Mouse (Mus musculus) cerebellum, adult 11 months (tissue): ENCODE measurements around the gene Ap1m2.
"Not testable (repeated sequence)": the region's sequence is repeated elsewhere in the genome, so short reads cannot be mapped to it uniquely, and the experiment has no call there.

ENCODE experiments used
- DNase-seq: peaks from one replicate; pipeline ENCODE4 v3.0.0; 2022

Gene Ap1m2

DNA sequence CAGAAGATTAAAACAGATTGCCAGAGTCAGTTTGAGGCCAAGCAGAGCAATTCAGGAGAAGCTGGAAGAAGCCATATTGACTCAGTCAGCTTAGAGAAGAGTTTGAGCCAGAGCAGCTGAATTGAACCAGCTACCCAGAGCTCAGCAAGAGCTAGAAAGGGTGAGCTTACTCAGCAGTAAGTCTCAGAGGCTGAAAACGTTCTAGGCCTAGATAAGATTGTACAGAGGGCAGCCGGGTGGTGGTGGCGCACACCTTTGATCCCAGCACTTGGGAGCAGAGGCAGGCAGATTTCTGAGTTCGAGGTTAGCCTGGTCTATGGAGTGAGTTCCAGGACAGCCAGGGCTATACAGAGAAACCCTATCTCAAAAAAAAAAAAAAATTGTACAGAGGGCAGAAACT, 55.8 kb downstream of the Ap1m2 start:
- not testable (repeated sequence) for DNase-seq

DNA sequence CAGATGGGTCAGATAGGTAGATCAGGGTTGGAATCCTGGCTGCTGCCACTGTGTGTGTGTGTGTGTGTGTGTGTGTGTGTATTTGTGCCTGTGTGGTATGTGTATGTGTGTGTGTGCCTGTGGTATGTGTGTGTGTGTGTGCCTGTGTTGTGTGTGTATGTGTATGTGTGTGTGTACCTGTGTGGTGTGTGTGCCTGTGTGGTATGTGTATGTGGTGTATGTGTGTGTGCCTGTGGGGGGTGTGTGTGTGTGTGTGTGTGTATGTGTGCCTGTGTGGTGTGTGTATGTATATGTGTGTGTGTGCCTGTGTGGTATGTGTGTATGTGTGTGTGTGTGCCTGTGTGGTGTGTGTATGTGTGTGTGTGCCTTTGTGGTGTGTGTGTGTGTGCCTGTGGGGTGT, 57.4 kb downstream of the Ap1m2 start:
- DNase-seq: no peak

DNA sequence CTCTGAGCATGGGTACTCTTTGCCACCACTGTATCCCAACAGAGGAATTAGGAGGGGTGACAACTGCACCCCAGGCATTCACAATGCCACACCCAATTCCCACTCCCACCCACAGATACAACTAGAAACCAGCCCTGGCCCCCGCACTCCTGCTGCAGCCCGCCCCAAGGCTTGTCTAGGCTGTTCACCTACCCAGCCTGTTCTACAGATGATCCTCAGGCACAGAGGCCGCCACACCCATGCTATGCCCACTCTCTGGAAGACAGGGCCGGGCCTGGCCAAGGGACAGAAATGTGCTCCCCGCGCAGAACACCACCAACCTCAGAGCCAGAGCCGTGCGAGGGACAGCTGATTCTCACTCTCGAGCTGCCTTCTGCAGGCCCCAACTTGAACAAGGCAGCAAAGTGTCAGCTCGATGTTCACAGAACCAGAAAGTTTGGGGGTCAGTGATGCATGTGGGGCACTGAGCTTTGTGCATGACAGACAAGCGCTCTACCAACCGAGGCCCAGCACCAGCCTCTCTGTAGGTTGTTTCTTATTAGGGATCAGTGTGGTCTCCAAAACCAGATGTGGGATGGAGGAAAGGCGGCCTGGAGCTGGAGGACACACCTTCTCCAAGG, 60.9 kb downstream of the Ap1m2 start:
- no peak for DNase-seq

DNA sequence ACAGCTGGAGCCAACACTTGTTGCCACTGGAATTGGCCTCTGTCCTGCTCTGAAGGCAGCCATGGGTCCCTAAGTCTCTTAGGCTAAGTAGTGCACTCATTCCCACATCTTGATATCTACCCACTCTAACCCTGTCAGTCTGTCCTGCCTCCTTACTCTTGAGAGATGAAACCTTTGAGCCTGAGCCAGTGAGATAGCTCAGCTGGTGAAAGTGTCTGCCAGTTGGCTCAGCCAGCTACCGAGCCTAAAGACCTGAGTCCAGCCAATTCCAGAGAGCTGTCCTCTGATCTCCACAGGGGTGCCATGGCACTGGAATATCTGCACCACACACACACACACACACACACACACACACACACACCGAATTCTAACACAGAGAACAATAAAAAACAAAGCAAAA, 61.6 kb downstream of the Ap1m2 start:
- no peak for DNase-seq

DNA sequence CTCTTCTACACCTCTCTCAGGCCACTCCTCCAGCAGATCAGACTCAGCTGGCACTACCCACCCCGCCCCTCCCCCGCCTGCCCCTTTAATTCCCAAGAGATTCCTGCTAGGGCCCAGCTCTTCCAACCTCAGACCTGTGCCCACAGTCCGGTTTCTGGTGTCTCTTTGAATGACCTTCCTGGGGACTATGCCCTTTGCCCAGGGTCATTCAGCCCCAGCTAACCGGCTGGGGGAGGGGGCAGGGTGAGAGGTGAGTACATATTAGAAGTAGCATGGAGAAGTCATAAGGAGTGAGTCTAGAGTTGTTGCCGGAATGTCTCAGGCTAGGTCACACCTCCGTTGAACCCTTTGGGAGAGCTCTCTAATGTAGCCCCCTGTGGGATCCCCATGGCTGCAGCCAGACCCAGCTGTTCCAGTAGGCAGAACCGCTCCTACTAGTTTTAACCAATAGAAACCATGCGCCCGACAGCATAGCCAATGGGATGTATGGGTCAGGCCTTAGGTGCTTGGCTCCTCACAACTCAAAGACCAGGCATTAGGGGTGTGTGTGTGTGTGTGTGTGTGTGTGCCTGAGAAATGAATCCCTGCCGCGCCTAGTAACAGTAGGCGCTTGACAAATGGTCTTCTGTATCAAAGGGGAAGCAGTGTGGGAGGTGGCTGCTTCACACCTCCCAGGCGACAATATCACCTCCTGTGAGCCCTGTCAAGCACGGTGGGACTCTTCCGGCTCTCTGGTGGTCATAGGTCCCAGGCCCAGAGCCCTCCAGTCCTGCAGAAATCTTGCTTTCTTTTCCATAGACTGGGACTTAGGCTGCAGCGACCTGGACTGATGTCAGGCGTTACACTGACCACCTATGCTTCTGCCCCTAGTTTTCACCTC, 62.3 kb downstream of the Ap1m2 start:
- DNase-seq: no peak

DNA sequence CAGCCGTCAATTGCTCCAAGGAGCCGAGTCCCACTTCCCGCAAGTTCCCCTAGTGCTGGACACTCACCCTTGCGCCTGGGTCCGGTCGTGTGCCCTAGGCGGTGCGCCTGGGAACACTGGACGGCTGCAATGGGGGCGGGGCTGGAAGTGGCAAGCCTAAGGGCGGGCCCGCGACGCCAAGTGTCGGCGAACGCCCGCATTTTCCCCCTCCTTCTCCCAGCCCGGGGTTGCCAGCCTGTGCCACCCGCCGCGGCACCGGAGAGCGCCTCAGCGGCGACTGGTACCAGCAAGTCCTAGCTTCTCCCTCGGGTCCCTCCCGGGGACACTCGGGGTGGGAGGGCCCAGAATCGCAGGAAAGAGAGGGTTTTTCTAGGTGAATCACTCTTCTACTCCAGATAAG, 63.8 kb downstream of the Ap1m2 start, which contains the start of gene S1pr5:
Gene S1pr5, minus strand, starts transcription at position 118 of the 400 bp plus-strand sequence.
- DNase-seq: no peak

DNA sequence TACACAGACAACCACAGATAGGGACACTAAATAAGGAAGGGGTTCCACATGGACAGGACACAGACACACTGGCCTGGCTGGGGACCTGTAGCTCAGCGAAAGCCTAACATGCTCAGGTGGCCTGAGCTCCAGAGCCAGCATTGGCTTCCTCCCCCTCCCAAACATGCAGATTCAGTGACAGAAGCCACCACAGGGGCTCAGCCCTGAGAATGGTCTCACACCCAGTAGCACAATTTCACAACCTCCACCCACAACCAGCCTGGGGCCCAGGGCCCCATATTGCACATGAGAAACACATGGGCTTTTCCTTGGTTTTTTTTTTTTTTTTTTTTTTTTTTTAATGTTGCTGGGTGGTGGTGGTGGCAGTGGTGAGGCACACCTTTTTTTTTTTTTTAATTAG, 65.8 kb downstream of the Ap1m2 start:
- DNase-seq: no peak

DNA sequence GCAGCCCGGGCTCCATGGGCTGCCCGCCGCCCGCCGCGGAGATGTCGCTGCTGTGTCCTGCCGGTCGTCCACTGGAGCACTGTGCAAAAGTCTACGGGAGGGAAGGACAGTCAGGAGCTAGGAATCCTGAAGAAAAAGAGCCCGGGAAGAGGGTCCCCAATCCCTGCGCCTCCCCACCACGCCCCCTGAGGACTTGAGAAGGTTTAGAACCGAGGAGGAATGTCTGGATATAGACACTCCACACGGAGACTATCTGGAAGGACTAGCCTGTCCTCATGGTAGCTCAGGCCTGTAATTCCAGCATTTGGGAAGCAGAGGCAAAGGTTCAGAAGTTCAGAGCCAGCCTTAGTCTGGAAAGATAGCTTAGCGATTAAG, 67.0 kb downstream of the Ap1m2 start:
- DNase-seq: no peak

DNA sequence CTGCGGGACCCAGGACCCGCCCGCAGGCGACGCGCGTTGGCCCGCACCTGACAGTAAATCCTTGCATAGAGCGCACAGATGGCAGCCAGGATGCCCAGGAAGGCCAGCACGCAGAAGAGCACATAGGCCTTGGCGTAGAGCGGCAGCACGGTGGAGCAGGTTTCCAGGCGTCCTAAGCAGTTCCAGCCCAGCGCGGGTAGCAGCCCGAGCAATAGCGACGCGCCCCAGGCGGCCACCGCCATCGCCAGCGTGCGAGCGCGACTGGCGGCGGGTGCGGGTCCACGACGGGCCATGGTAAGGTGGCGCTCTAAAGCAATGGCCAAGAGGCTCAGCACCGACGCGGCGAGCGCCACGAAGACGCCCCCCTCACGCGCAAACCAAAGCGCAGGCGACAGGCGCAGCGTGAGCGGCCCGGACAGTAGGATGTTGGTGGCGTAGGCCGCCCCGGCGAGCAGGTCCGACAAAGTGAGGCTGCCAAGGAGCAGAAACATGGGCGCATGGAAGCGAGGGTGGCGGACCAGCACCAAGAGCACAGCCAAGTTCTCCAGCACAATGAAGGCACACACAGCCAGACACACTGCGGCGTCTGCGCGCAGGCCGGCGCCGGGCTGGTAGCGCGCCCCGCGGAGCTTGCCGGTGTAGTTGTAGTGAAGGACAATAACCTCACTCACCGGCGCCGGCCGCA, 67.6 kb downstream of the Ap1m2 start:
- peak; percentile 72 for DNase-seq
